Mouse (Mus musculus) urinary bladder, adult 2 months (tissue): Measurements from ENCODE around the gene Crmp1. TPM values are rescaled to one million over a fixed set of nuclear protein-coding genes. Genes with fewer than 3 reads are reported as not detected.

ENCODE experiments used
- DNase-seq: peaks from one replicate; pipeline ENCODE4 v3.0.0; 2022; ENCODE audit warnings: low spot score
- polyA plus RNA-seq: library from polyadenylated mRNA; depleted of rRNA; stranded (reverse); fragments of >200 nt; gene quantifications from 2 replicates; pipeline ENCODE4 v1.2.3, GENCODE M21; 2012; rRNA removed

Gene Crmp1
- polyA plus RNA-seq, 1 experiment: 0.41 TPM

GRCm38 (mm10) chr5:37298370-37298769, 56.6 kb downstream of the Crmp1 start:
- DNase-seq: no peak

GRCm38 (mm10) chr5:37310026-37310425, 68.3 kb downstream of the Crmp1 start:
- no peak for DNase-seq

DNA sequence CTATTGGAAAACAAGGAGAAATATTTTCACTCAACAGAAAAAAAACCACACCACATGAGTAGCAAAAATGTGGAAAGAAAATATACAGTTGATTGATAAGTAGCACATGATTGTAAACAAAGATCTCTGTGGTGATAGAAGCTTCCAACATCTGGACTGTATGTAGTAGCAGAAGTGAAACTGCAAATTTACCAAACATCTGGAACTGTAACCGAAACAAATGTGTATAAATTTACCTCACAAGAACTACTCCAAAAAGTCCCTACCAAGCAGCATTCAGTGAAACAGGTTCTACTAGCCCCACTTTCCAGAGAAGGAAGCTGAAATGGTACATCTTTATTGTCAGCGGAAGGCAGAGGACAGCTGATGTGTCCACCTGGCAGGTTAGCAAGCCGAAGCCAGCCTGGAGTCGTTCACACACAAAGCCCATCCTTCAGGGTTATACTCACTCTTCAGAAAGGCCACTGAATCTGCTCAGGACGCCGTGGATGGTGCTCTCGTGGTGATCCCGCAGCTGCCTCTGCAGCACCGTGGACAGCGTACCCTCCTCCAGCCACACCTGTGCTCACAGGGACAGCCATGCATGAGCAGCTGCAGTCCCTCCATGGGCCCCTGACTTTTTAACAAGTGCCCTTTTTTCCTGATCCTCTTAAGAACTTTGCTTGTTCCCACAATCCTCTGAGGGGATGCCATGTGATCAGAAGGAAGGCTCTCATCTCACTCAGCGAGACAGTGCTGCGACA, 71.4 kb downstream of the Crmp1 start:
- no peak for DNase-seq

DNA sequence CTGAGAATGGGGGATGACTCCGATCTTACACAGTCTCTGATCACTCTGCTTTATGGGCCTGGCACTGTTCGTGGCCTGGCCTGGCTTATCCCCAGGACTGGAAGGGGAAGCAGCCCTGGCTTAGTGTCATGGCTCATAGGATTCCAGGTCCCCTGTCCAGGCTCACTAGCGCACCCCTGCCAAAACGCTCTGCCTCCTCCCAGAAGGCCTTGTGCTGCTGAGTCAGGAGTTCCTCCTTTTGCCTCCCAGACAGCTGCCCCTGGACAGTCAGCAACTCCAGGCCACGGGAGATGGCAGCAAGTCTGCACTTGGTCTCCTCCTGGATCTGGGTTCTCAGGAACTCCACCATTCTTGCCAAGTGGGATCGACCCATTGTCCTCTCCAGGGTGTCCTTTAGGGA, 77.0 kb downstream of the Crmp1 start:
- no peak for DNase-seq

- DNase-seq: no peak
These were observed 78.4 kb downstream of the Crmp1 start for GRCm38 (mm10) chr5:37320174-37320573.

DNA sequence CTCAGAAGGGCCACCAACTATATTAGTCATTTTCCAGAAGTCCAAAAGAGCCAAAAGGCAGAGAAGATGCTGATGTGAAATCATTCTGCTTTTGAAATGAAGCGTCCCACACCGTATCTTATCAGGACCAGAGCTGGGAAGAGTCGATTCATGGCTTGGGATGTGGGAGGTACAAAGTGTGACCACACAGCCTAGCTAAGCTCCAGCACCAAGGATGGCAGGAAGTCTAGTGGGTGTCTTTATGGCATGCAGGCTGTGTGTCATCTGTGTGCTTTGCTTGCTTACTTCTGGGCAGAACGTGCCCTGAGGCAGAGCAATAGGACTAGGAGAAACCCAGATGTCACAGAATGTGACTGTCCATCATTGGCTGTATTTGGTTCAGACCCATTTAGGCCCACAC, 79.0 kb downstream of the Crmp1 start:
- DNase-seq: no peak

GRCm38 (mm10) chr5:37326675-37327074, 84.9 kb downstream of the Crmp1 start:
- DNase-seq: no peak

GRCm38 (mm10) chr5:37330449-37331132, 88.9 kb downstream of the Crmp1 start:
- DNase-seq: no peak

- DNase-seq: no peak
These were observed 89.4 kb downstream of the Crmp1 start for GRCm38 (mm10) chr5:37331133-37331505.

DNA sequence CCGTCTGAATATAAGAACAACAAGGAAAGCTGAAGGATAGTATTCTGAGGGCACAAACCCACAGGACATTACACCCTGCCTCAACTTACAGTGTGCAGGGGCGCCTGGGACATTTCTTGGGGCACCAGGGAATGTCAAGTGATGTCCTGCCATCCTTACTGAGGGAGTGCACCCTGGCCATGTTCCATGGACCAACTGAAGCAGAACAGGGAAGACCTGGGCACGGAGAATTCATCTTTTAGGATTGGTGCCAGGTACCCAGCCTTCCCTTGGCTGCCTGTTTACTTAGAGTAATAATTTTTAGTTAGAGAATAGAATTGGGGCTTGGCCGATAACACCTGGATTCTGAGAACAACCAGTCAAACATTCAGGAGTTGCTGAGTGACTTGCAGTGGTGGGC, 90.3 kb downstream of the Crmp1 start:
- no peak for DNase-seq

- no peak for DNase-seq
These were observed 93.3 kb downstream of the Crmp1 start for GRCm38 (mm10) chr5:37335061-37335460.

GRCm38 (mm10) chr5:37336485-37337105, 94.9 kb downstream of the Crmp1 start, which contains the start of gene Evc:
Gene Evc, minus strand, starts transcription at chr5:37336894.
- peak; percentile 51 for DNase-seq

DNA sequence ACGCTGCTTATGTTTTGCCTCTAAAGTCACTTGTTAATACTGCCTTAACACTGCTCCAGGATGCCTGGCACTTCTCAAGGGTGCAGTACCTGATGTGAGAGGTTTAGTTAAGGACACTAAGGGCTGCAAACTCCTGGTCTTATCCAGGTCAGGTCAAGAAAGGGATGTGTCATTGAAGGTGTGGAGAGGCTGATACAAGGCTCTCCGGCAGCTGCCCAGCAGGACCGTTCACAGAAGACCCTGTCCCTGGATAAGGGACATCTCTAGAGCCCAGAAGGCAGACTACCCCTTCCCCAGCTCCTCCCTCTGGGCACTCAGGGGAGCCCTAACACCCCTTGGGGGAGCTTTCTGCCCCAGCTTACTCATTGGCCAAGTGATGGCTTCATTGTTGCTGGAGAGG, 96.0 kb downstream of the Crmp1 start:
- DNase-seq: no peak

DNA sequence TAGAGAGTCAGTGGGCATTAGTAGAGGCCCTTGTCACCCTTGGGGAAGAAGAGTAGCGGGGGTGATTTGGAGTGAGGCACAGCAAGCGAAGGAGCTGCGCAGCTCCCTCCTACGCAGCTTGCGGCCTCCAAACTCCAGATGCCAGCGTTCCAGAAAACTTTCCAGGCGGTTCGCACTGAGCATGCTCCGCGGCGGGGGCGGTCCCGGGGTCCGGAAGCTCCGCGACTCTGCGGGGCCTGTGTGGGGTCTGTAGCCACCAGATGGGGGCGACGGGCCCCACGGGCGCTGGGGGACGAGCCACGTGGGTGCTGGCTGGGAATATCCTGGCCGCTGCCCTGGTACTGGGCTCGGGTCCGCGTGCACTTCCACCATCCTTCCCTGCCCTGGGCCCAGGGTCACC, 96.5 kb downstream of the Crmp1 start, which contains the start of gene Evc2:
TSS of gene Evc2 (plus strand) at position 212 of the 400 bp plus-strand sequence.
- DNase-seq: peak; percentile 47

Other genes starting within 250 kb of the Crmp1 start
- 0.19 and 0.21 TPM in 2 replicates for gene Gm1043, start 156.6 kb upstream of the Crmp1 start, polyA plus RNA-seq
- 23.8 and 29.9 TPM in 2 replicates for gene Evc, start 95.0 kb downstream of the Crmp1 start, polyA plus RNA-seq
- gene Evc2, start 96.6 kb downstream of the Crmp1 start, polyA plus RNA-seq: 23.0 and 23.7 TPM in 2 replicates